Mouse (Mus musculus) heart, adult 18-20 months (tissue): ENCODE data around the gene Dgkg. TPM values are rescaled to one million over a fixed set of nuclear protein-coding genes. Genes with fewer than 3 reads are reported as not detected.
A peak's percentile ranks its signal among the peaks of the same experiment; 100 is the strongest.

Source experiments
- DNase-seq, 2 experiments: peaks; one replicate each; pipeline ENCODE4 v3.0.0; 2021 to 2022; ENCODE audit warnings: mixed read lengths in 1 of 2
- total RNA-seq, 2 experiments: library from RNA; stranded (reverse); gene quantifications; 2 replicates each; pipeline ENCODE4 v1.2.3; 2021

The Dgkg gene
- total RNA-seq, 2 experiments from 2014 or later: 0.28 to 0.35 TPM

DNA sequence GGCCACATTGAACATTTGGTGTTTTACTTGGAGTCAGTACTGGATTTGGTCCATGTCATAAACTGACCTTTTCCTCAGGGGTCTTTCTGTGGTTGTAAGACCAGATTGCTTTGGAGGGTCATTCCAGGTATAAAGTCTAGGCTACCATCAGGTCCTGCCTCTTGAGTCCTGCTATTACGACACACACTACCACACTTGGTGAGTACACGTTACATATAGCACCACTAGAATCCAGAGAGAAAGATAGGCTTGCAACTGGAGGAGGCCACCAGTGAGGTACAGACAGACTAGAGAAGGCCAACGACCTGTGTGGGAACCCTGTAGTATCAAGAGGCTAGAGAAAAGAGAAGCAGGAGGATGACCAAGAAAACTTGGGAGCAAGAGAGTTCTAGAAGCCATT, 157.6 kb downstream of the Dgkg start:
- DNase-seq: no peak

DNA sequence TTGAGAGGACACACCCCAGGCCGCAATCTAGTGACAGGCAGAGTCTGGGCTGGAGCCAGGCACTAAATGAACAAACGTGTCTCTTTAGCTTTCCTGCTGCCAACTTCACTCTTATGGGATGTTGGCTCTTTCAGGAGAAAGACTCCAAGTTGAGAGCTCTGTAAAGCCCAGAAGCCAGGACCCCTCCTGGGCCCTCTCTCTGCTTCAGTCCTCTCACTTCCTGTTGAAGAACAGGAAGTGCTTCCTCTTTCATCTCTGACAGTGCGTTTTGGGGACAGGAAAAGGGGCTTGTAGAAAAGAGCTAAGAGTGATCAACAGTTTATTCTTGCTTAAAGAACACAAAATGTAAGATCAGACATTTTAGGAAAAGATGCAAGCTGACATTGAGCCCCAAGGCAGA, 159.0 kb downstream of the Dgkg start:
- DNase-seq: no peak

DNA sequence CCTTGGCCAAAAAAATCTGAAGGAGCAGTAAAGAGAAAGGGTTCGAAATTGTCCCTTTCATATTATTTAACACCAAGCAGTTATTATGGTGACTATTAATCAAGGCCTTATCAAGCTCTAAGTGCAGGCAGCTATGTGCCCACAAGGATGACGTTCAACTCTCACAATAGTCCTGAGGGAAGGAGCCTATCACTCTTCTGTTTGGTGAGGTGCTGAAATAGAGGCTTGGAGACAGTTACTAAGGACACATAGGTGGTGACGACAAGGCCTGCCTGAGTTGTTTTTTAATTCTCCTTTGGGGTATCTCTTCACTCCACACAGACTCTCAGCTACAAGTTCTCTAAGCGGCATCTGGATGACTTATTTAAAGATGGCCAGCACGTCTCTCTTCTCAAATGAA, 161.8 kb downstream of the Dgkg start:
- DNase-seq: no peak

GRCm38 (mm10) chr16:22494815-22495214, 162.2 kb downstream of the Dgkg start:
- DNase-seq: peak in 1 of 2 experiments; percentile 29

DNA sequence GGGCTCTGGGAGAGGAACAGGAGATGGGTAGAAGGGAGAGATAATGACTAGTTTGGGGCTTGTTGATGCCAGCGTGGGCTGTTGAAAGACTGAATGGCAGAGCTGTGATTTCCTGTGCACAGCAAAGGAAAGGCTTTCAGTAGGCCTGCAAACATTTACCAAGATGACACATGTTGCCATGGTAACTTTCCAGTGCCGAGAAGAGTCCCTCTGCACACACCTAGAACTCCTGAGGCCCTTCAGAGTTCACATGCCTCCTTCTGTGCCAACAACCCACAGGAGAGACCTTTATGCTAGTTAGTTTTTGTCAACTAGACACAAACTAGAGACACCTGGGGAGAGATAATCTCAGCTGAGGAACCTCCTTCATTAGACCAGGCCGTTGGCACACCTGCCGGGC, 163.6 kb downstream of the Dgkg start:
- DNase-seq: no peak

- no peak for DNase-seq
Measured at GRCm38 (mm10) chr16:22491446-22492166, 165.4 kb downstream of the Dgkg start.

DNA sequence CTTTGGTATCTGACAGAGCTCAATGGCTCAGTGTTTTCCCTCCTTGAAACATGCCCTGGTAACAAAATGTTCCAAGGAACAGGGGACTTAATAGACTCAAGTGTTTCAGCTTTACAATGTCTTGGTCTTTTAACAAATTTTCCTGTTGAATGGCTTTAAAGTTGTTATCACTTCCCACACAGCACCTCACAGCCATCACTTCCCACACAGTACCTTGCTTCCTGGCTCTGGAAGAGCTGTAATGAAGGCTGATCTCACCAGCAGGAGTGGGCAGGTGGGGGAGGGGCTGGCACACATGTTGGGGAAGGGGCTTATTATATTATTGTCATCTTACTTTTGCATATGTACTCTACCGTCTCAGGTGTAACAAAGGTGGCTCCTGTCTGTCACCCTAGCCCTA, 173.1 kb downstream of the Dgkg start:
- DNase-seq: no peak

DNA sequence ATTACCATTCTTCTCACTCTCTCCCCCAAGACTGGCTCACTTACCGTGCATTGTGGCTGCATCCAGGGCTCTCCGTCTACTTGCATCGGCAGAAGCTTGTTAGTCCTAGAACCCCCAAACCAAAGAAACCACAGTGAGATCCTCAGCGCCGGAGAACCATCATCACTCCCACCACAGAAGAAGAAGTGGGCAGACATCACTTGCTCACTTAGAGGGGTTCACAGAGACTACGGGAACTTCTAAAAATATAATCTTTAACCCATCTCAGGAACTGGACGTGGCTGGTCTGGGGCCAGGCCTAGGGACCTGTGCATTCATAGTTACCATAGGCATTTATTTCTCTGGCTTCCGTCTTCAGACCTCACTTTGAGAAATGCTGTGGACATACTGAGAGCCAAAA, 177.7 kb downstream of the Dgkg start:
- no peak for DNase-seq

DNA sequence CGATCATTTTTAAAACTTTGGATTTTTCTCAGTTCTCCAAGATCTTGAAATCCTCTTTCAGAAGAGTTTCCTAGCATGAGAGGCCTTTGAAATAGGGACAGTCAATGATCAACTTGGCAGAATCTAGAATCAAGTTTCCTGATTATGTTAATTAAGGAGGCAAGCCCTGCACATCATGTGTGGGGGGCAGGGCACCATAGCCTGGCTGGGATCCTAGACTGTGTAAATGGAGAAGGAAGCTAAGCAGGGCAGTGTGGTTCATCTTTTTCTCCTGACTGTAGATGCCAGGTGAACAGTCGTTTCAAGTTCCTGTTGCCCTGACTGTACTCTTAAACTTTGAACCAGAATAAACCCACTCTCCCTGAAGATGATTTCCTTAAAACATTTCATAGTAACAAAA, 185.3 kb downstream of the Dgkg start:
- DNase-seq: no peak

DNA sequence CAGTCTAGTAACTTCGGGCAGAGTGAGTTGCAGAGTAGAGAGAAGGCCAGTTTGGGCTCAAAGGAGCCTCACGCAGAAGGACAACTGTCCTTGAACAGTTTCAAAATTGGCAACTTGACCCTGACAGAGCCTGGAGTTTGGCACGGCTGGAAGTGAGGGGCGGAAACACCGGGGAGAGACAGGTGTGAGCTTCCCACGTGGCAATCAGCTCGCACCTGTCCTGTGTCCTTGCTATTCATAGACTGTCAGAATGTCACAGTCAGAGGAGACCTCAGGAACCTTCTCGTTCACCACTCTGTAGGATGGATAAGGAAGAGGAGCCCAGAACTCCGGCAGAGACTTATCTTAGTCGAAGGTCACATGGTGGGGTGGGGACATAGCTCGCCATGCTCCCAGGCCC, 187.6 kb downstream of the Dgkg start:
- DNase-seq: peak; percentile 15 to 22

- DNase-seq: no peak
Measured at GRCm38 (mm10) chr16:22467111-22467510, 189.9 kb downstream of the Dgkg start.

DNA sequence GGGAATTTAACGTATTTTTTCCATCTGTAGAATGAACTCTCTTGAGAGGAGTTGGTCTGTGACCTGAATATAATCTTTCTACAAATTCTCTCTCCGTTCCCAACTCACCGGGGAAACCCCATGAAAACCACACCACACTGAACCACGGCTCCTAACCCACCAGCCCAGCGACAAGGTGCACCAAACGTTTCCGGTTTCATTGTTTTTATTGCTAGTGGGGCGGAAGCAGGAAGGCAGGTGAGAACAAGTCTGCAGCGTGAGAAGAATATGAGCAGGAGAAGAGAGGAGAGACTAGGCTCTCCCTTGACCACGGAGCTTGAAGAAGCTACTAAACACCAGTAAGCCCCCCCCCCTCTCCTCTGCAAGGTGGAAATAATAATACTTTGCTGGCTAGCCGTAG, 190.6 kb downstream of the Dgkg start:
- DNase-seq: no peak

DNA sequence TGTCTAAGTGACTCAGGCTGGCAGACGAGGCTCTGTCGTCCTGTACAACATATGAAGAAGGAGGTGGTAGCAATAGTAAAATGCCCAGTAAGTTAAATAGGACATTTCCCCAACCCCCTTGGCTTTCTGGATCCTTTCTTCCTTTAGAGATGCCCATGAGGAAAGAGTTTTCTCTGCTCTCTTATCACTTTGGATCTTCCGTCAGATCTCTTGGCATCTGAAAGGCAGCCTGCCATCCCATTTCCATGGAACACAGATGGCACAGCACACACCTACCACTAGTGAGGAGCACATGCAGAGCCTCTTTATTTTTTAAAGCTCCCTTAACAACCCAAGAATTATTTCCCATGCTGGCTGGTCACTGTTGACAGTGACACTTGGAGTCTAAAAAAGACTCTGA, 194.8 kb downstream of the Dgkg start:
- DNase-seq: no peak

DNA sequence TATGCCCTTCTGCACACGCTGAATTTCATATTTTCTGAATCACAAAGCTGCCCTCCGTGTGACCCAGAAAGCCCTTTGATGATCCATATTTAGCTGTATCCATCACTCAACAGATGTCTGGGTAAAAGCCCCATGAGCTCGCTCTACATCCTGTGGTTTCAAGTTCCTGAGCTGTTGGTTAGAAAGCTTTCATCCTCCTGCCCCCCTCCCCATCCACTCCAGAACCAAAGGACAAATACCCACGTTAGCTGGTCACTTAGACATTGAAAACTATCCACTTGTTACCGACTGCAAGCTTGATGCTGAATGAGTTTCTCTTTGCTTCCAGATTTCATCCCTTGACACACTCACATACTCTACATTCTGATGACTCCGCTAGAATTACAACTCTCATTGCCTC, 195.3 kb downstream of the Dgkg start:
- no peak for DNase-seq

- no peak for DNase-seq
Measured at GRCm38 (mm10) chr16:22460960-22461359, 196.1 kb downstream of the Dgkg start.

- no peak for DNase-seq
Measured at GRCm38 (mm10) chr16:22452082-22452481, 204.9 kb downstream of the Dgkg start.

DNA sequence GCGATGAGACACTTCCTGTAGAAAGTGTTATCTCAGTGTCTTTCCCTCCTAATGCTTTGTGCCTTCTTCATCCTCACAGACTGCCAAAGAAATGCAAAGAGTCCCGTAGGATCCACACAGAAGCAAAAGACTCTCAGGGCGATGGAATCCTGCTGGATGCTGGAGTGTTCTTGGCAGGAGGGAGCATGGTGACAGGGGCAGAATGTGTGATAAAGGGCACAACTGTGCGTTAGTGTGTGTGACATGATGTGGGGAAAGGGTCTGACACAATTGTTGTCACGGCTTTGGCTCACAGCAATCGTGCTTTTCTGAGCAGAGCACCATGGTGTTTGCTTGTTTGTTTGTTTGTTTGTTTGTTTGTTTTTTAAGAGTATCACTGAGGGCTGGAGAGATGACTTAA, 208.9 kb downstream of the Dgkg start:
- no peak for DNase-seq

- DNase-seq: peak in 1 of 2 experiments; percentile 51
Measured at GRCm38 (mm10) chr16:22444786-22445185, 212.2 kb downstream of the Dgkg start.

- DNase-seq: no peak
Measured at GRCm38 (mm10) chr16:22442202-22442601, 214.8 kb downstream of the Dgkg start.

DNA sequence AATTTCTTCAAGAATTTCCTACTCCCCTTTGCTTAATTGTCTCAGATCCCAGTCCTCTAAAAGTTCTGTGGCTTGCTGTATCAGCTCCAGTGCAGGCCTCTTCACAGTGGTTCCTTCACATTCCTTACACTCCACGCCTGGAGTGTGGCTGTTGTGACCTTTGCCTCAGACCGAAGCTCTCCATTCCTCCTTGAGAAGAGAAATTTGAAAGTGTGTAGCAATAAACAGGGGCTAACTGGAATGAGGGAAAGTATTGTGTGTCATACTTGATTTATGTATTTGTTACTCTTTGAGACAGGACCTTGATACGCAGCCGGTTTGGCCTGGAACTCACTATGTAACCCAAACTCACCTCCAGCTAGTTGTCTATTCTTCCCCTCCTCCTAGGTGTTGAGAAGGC, 215.7 kb downstream of the Dgkg start:
- no peak for DNase-seq

- peak; percentile 69 to 77 for DNase-seq
Measured at GRCm38 (mm10) chr16:22440269-22440668, 216.8 kb downstream of the Dgkg start.

DNA sequence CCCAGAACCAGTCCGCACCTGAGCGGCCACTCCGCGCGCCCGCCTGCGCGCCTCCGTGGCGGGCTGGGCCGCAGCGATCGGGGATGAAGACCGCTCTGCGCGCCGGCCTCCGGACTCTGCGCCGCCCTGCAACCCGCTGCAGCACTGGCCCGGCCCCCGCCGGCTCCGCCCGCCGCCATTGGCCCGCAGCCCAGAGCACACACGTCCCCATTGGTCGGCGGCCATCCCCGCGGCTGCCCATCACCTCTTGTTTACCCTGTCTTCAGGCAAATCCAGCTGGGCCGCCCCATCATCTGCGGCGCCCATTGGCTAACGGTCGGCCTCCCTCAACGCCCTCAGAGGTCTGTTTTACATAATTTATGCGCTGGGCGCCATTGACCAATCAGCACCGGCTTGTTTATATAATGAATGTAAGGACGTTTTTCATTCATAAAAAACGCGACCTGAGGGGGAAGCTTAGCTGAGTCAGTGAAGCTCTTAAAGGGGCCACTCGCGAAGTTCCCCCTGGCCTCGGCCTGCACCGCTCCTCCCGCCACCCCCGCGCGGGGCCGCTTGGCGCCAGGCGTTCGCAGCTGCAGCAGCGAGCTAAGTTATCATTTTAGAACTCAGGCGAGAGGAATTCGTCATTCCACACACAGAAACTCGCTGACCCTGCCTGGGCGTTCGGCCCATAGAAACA, 217.4 kb downstream of the Dgkg start, which contains the start of gene Etv5:
Etv5 (minus strand) TSS at position 221 of the 679 bp plus-strand sequence.
- peak; percentile 97 to 100 for DNase-seq

DNA sequence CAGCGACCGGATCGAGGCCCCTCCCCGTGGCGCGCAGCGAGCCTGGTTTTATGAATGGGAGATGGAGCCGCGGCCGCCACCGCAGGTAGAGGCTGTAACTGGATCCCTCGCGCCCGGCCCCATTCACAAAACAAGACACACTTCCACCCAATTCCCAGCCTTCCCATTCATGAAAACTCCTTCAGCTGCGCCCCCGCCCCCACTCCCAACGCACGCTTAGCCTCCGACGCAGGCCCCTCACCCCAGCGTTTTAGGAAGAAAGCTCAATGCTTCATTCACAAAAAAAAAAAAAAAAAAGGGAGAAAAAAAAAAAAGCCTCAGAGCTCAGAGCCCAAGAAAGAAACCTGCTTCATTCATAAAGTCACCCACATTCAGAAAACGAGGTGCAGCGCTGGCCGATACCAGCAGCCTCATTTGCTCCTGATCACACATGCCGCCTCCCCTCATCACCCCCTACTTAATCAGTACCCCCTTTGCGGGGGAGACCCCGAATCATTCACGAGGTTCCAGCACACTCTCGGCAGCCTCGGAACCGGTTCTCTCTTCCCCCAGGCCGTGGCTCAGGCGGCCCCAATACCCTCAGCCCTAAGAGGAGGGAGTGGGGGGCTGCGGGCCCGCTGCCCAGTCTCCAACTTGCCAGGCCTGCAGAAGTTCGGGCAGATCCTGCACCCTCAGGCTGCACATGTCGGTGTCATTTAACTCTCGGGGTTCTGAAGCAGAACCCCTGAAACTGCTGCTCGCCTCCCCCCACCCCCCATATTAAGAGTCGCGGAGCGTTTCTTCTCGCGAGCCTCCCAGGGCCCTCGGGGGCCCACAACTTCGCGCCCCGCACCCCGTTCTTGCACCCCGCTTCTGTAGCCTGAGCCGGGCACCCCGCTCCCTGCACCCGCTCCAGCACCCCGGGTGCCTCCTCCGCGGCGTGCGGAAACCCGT, 218.3 kb downstream of the Dgkg start:
- peak; percentile 62 to 71 for DNase-seq
